Mouse (Mus musculus): Measurements from ENCODE around the gene Txndc5. TPM values are rescaled to one million over a fixed set of nuclear protein-coding genes. Genes with fewer than 3 reads are reported as not detected.

Txndc5 gene
- polyA plus RNA-seq, 1 experiment from 2014 or later, result 275 TPM

DNA sequence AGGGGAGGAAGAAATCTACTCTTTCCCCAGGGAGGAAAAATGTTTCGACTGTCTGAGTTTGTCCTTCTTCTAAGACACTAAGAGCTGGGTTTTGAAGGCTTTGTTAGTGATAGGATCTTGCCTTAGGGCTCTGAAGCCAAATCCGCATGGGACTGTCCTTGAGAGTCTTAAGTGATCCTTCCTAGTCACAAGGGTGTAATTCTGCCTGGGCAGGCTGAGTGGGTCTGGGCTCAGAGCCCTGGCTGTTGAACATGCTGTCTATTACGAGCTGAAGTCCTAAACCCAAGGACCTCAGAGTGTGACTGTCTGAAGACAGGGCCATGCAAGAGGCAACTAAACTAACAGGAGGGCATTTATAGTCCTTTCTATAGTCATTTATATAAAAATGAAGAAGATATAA is 16.8 kb upstream of the Txndc5 start:
- ATAC-seq (replicated peaks; ENCODE audit: low FRiP score, low TSS enrichment, low read depth) (no peak), DNase-seq (ENCODE audit: low spot score) (no peak)
- no peaks in the 10 kb centered on the region for H3K9me3 ChIP-seq (ENCODE audit: control insufficient read depth, low read length)
- H3K4me2 ChIP-seq (ENCODE audit: low read length), result no peak overlapping the region
- no peak overlapping the region for H3K4me3 ChIP-seq (ENCODE audit: low read depth, low read length)
- H3K36me3 ChIP-seq (ENCODE audit: control insufficient read depth, insufficient read depth, low read length), result no peaks in the 10 kb centered on the region
- no peak overlapping the region for H3K27ac ChIP-seq (ENCODE audit: low read depth)
- H3K27me3 ChIP-seq (replicated peaks; ENCODE audit: control insufficient read depth, insufficient read depth, low read length), result no peaks in the 10 kb centered on the region
- H3K9ac ChIP-seq (ENCODE audit: low read length), result no peak overlapping the region
- H3K4me1 ChIP-seq (replicated peaks; ENCODE audit: control insufficient read depth, insufficient read depth, low read length), result no peaks in the 10 kb centered on the region
- 69% methylated on average over 3 of the region's 3 CpGs for WGBS

DNA sequence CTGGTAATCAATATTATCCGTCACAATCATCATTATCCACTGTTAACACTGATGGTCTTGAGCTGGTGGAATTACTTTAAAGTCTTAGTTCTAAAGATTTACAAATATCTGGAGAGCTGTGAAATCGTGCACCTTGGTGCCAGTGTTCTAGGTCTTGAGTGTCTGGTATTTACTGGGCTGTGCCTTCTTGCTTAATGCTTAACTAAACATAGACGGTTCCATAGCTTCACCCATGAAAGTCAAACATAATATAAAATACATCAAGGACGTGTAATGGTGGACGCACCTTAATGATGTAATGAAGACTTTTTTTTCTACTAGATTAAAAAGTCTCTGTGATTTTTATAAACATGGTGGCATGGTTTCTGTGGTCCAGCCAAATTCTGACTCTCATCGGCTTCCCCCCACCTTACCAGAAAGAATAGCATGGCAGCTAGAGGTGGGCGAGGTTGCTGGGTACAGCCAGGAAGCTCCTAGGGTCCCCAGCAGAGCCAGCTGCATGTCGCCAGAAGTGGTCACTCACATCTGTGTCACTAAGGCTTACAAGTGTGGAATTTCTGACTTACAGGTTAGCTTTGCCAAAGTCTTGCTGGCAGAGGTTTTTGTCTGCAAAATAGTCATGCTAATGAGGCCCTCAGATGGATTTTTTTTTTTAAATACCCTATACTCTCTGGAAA is 16.3 kb upstream of the Txndc5 start:
- H3K4me3 ChIP-seq (ENCODE audit: low read depth, low read length), result no peak overlapping the region
- no peaks in the 10 kb centered on the region for H3K36me3 ChIP-seq (ENCODE audit: control insufficient read depth, insufficient read depth, low read length)
- no peaks in the 10 kb centered on the region for H3K4me1 ChIP-seq (replicated peaks; ENCODE audit: control insufficient read depth, insufficient read depth, low read length)
- no peak overlapping the region for H3K27ac ChIP-seq (ENCODE audit: low read depth)
- H3K9ac ChIP-seq (ENCODE audit: low read length), result no peak overlapping the region
- H3K9me3 ChIP-seq (ENCODE audit: control insufficient read depth, low read length), result no peaks in the 10 kb centered on the region
- DNase-seq (ENCODE audit: low spot score), result no peak
- no peaks in the 10 kb centered on the region for H3K27me3 ChIP-seq (replicated peaks; ENCODE audit: control insufficient read depth, insufficient read depth, low read length)
- ATAC-seq (replicated peaks; ENCODE audit: low FRiP score, low TSS enrichment, low read depth), result no peak
- 75% methylated on average over 8 of the region's 8 CpGs for WGBS
- H3K4me2 ChIP-seq (ENCODE audit: low read length), result no peak overlapping the region

DNA sequence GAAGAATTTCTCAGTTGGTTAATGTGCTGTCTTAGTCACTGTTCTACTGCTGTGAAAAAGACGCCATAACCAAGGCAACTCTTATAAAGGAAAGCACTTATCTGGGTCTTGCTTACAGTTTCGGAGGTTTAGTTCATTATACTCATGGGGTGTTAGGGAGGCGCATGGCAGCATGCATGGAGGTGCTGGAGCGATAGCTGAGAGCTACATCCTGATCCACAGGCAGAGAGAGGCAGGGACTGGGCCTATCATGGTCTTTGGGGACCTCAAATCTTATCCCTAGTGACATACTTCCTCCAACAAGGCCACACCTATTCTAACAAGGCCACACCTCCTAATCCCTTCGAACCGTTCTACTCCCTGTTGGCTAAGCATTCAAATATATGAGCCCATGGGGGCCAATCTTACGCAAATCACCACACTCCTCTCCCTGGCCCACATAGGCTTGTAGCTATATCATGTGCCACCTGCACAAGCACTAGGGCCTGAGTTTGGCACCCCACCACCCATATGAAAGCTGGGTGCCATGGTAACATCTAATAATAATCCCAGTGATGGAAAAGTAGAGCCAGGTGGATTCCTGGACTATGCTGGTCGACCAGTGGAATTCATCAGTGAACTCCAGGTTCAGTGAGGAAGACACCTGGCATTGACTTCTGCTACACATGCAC is 15.0 kb upstream of the Txndc5 start:
- Histone ChIP-seq H3K4me3 (ENCODE audit: low read depth, low read length) (no peak overlapping the region), H3K9me3 (ENCODE audit: control insufficient read depth, low read length) (no peaks in the 10 kb centered on the region), H3K4me2 (ENCODE audit: low read length) (no peak overlapping the region), H3K36me3 (ENCODE audit: control insufficient read depth, insufficient read depth, low read length) (no peaks in the 10 kb centered on the region), H3K27ac (ENCODE audit: low read depth) (no peak overlapping the region), H3K4me1 (replicated peaks; ENCODE audit: control insufficient read depth, insufficient read depth, low read length) (no peaks in the 10 kb centered on the region), H3K27me3 (replicated peaks; ENCODE audit: control insufficient read depth, insufficient read depth, low read length) (no peaks in the 10 kb centered on the region), H3K9ac (ENCODE audit: low read length) (no peak overlapping the region)
- DNase-seq (ENCODE audit: low spot score) (no peak), ATAC-seq (replicated peaks; ENCODE audit: low FRiP score, low TSS enrichment, low read depth) (no peak)
- 86% methylated on average over 8 of the region's 8 CpGs for WGBS

DNA sequence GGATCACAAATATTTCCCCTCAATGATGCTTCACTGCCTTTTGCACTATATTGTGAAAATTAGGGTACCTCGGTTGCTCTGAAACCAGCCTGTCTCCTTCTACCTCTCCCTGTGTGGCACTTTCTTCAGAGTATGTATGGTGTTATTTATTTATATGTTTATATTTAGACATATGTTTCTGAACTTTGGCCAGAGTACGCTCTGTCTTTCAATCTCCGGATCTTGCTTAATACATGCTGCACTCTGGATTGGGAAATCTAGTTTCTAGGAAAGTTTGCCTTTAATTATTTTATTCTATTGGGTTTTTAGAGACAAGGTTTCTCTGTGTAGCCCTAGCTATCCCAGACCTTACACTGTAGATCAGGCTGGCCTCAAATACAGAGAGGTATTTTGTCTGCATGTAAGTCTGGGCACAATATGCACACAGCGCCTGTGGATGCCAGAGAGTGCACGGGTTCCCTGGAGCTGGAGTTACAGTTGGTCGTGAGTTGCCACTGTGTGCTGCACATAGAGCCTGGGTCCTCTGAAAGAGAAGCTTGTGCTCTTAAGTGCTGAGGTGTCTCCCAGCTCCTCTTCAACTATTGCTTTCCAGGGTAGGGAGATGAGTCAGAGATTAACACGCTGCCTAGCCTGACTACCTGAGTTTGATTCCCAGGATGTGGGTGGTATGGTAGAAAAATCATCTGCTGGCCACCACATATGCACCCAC is 10.7 kb upstream of the Txndc5 start:
- ATAC-seq (replicated peaks; ENCODE audit: low FRiP score, low TSS enrichment, low read depth) (no peak), DNase-seq (ENCODE audit: low spot score) (no peak)
- WGBS, result 85% methylated on average over 7 of the region's 7 CpGs
- Histone ChIP-seq H3K36me3 (ENCODE audit: control insufficient read depth, insufficient read depth, low read length) (no peaks in the 10 kb centered on the region), H3K27me3 (replicated peaks; ENCODE audit: control insufficient read depth, insufficient read depth, low read length) (no peaks in the 10 kb centered on the region), H3K4me3 (ENCODE audit: low read depth, low read length) (no peak overlapping the region), H3K4me1 (replicated peaks; ENCODE audit: control insufficient read depth, insufficient read depth, low read length) (no peaks in the 10 kb centered on the region), H3K4me2 (ENCODE audit: low read length) (no peak overlapping the region), H3K27ac (ENCODE audit: low read depth) (no peak overlapping the region), H3K9me3 (ENCODE audit: control insufficient read depth, low read length) (no peaks in the 10 kb centered on the region), H3K9ac (ENCODE audit: low read length) (no peak overlapping the region)

DNA sequence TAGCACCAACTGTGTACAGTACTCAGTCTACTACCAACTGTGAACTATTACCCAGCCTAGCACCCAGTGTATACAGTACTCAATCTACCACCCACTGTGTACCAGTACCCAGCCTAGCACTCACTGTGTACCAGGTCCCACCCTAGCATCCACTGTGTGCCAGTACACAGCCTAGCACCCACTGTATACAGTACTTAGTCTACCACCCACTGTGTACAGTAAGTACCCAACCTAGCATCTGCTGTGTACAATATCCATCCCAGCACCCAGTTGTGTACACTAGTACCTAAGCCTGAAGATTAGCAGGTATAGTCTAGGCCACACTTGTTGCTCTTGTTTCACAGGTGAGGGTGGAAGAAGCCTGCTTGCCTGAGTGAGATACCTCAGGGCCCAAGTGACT is 8.9 kb upstream of the Txndc5 start:
- H3K4me1 ChIP-seq (replicated peaks; ENCODE audit: control insufficient read depth, insufficient read depth, low read length), result peaks cover 2% of the 10 kb centered on the region; the same call in 1 of the 2 replicates
- H3K27ac ChIP-seq (ENCODE audit: low read depth), result no peak overlapping the region
- H3K9me3 ChIP-seq (ENCODE audit: control insufficient read depth, low read length), result no peaks in the 10 kb centered on the region
- H3K4me2 ChIP-seq (ENCODE audit: low read length), result no peak overlapping the region
- no peak overlapping the region for H3K9ac ChIP-seq (ENCODE audit: low read length)
- H3K4me3 ChIP-seq (ENCODE audit: low read depth, low read length), result no peak overlapping the region
- ATAC-seq (replicated peaks; ENCODE audit: low FRiP score, low TSS enrichment, low read depth), result no peak
- no peaks in the 10 kb centered on the region; the same call in 1 of the 2 replicates for H3K27me3 ChIP-seq (replicated peaks; ENCODE audit: control insufficient read depth, insufficient read depth, low read length)
- no peaks in the 10 kb centered on the region for H3K36me3 ChIP-seq (ENCODE audit: control insufficient read depth, insufficient read depth, low read length)
- DNase-seq (ENCODE audit: low spot score), result no peak

DNA sequence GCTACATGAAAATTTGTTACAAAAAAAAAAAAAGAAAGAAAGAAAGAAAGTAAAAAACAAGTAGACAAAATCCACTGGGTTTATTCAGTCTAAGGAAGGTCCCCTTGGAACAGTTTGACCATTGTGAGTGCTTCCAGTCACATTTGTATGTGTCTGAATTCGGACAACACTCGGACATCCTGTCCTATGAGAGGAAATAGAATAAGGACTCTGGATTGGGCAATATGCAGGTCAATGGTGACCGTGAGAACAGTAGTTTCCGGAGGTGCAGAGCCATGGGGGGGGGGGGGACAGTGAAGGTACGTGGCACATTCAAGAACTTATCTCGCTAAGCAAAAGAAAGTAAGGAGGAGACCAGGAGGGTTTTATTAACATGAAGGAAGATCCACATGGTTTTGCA is 6.1 kb upstream of the Txndc5 start:
- no peaks in the 10 kb centered on the region for H3K36me3 ChIP-seq (ENCODE audit: control insufficient read depth, insufficient read depth, low read length)
- no peaks in the 10 kb centered on the region; the same call in 1 of the 2 replicates for H3K27me3 ChIP-seq (replicated peaks; ENCODE audit: control insufficient read depth, insufficient read depth, low read length)
- no peak overlapping the region for H3K4me2 ChIP-seq (ENCODE audit: low read length)
- H3K4me3 ChIP-seq (ENCODE audit: low read depth, low read length), result no peak overlapping the region
- H3K4me1 ChIP-seq (replicated peaks; ENCODE audit: control insufficient read depth, insufficient read depth, low read length), result peaks cover 2% of the 10 kb centered on the region; the same call in 1 of the 2 replicates
- WGBS, result 81% methylated on average over 6 of the region's 6 CpGs
- no peaks in the 10 kb centered on the region for H3K9me3 ChIP-seq (ENCODE audit: control insufficient read depth, low read length)
- DNase-seq (ENCODE audit: low spot score), result no peak
- ATAC-seq (replicated peaks; ENCODE audit: low FRiP score, low TSS enrichment, low read depth), result no peak
- no peak overlapping the region for H3K27ac ChIP-seq (ENCODE audit: low read depth)
- no peak overlapping the region for H3K9ac ChIP-seq (ENCODE audit: low read length)

DNA sequence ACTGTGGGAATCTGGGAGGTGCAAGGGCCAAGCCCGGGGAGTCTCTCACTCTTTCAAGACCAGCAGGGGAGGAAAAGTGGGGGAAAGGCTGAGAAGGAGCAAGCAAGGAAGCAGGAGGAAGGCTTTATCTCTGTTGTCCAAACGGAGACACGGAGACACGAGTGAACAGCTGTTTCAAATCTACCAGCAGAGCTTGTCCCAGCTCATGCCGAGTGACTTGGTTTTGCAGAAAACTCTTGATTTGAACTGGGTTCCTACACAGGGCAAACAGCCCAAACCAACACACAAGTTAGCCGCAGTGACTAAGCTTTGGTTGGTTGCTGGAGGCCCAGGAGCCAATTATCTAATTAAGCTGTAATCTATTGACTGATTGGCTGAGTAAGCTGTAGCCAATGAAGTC is 5.4 kb upstream of the Txndc5 start:
- DNase-seq (ENCODE audit: low spot score), result no peak
- no peak for ATAC-seq (replicated peaks; ENCODE audit: low FRiP score, low TSS enrichment, low read depth)
- Histone ChIP-seq H3K9me3 (ENCODE audit: control insufficient read depth, low read length) (no peaks in the 10 kb centered on the region), H3K27ac (ENCODE audit: low read depth) (no peak overlapping the region), H3K27me3 (replicated peaks; ENCODE audit: control insufficient read depth, insufficient read depth, low read length) (no peaks in the 10 kb centered on the region; the same call in 1 of the 2 replicates), H3K4me2 (ENCODE audit: low read length) (no peak overlapping the region), H3K9ac (ENCODE audit: low read length) (no peak overlapping the region), H3K4me1 (replicated peaks; ENCODE audit: control insufficient read depth, insufficient read depth, low read length) (peaks cover 2% of the 10 kb centered on the region; the same call in 1 of the 2 replicates), H3K36me3 (ENCODE audit: control insufficient read depth, insufficient read depth, low read length) (no peaks in the 10 kb centered on the region), H3K4me3 (ENCODE audit: low read depth, low read length) (no peak overlapping the region)
- 40% methylated on average over 6 of the region's 6 CpGs for WGBS

DNA sequence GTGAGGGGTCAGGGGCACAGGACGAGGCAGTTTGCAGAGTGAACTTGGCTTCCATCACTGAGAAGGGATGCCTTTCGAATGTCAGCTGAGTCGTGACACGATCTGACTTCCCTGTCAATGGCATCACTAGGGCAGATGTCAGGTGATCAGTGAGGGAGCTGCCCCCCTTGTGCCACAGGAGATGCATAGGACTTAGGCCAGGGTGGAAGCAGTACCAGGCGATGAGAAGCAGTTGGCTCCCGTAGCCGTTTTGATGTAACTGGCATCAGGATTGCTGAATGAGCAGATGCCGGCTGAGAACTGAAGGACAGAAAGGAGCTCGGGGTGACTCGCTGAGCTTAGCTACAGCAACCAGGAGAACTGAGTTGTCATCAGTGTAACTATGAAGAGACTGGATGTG is 4.8 kb upstream of the Txndc5 start:
- H3K4me3 ChIP-seq (ENCODE audit: low read depth, low read length), result no peak overlapping the region
- no peak for DNase-seq (ENCODE audit: low spot score)
- no peaks in the 10 kb centered on the region for H3K36me3 ChIP-seq (ENCODE audit: control insufficient read depth, insufficient read depth, low read length)
- no peak overlapping the region for H3K4me2 ChIP-seq (ENCODE audit: low read length)
- WGBS, result 84% methylated on average over 10 of the region's 10 CpGs
- H3K9ac ChIP-seq (ENCODE audit: low read length), result no peak overlapping the region
- no peaks in the 10 kb centered on the region; the same call in 1 of the 2 replicates for H3K27me3 ChIP-seq (replicated peaks; ENCODE audit: control insufficient read depth, insufficient read depth, low read length)
- no peak overlapping the region for H3K27ac ChIP-seq (ENCODE audit: low read depth)
- ATAC-seq (replicated peaks; ENCODE audit: low FRiP score, low TSS enrichment, low read depth), result no peak
- no peaks in the 10 kb centered on the region for H3K9me3 ChIP-seq (ENCODE audit: control insufficient read depth, low read length)
- peaks cover 6% of the 10 kb centered on the region for H3K4me1 ChIP-seq (replicated peaks; ENCODE audit: control insufficient read depth, insufficient read depth, low read length)

All from intestine, embryonic 14.5 days (tissue).